Mouse (Mus musculus) testis, adult 2 months (tissue): ENCODE measurements around the gene Igsf9.

Source experiments
- CTCF ChIP-seq: fragments of 200-500 bp; IDR thresholded peaks from 2 replicates; pipeline ENCODE4 v1.5.1; 2012; ENCODE audit warnings: low read depth, mild to moderate bottlenecking, inconsistent platforms, low read length, moderate library complexity; ENCODE audit not compliant: control insufficient read depth, insufficient read depth, insufficient replicate concordance
- POLR2A ChIP-seq: fragments of 200-500 bp; IDR thresholded peaks from 2 replicates; pipeline ENCODE4 v1.6.1; 2012; ENCODE audit warnings: low read depth, mild to moderate bottlenecking, inconsistent platforms, low read length, moderate library complexity; ENCODE audit not compliant: control insufficient read depth

DNA sequence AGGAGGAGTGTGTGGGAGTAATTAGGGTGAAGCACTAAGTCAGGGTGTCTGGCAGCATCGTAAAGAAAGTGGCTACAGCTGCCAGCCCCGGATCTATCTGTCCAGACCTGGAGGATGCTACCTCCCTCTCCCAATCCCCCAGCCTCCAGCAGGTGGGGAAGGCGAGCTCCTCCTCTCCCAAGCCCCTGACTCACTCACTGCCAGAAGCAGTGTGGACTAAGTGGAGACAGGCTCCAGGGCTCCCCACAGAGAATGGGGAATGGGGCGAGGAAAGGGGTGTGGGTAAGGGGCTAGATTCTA, 1.7 kb downstream of the Igsf9 start:
- TF ChIP-seq CTCF = no peak
- no peak for TF ChIP-seq POLR2A
